Mouse (Mus musculus): ENCODE measurements around the gene Fto.

DNA sequence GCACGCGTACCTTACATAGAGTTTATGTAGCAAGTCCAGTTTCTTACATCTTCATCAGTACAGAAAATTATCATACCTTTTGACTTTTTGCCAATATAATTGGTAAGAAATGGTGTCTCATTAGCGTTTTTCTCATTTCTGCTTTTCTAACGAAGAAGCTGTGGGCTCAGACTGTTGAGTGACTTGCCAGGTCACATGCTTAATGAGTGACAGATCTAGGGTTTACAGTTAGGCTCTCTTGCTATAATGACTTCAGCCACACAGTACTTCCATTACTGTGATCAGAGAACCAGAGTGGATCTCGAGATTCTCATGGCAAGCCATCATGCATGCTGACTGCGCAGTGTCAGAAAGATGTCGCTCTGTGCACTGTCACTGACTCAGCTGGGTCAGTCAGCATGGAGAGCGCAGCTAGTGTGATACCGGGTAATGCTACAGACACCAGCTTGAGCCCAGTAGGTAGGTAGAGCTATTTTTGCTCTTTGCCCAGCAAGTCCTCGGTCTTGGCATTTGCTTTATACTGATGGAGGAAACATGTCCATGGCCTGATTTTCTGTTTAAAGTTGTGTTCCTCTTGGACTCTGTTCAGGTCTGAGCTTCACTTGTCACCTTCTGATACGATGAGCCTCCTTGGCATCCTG is 188.8 kb downstream of the Fto start:
- TF ChIP-seq CTCF (IDR thresholded peaks at IDR 0.05; ENCODE audit: low read depth) (no peak), EP300 (IDR thresholded peaks at IDR 0.05; ENCODE audit: low read depth) (no peak)
